Mouse (Mus musculus): ENCODE data around the gene Zfp810. TPM values are rescaled to one million over a fixed set of nuclear protein-coding genes. Genes with fewer than 3 reads are reported as not detected.

The Zfp810 gene
- polyA plus RNA-seq, 1 experiment from 2014 or later, result 32.8 TPM

GRCm38 (mm10) chr9:22278733-22279132, 28.7 kb downstream of the Zfp810 start:
- no peaks in the 10 kb centered on the region for H3K27me3 ChIP-seq (ENCODE audit: control insufficient read depth, insufficient read depth, low read length)
- WGBS, result 100% methylated on average over 4 of the region's 4 CpGs
- H3K9ac ChIP-seq, result no peak overlapping the region
- H3K4me3 ChIP-seq (replicated peaks; ENCODE audit: low read length), result no peak overlapping the region
- ATAC-seq (ENCODE audit: low FRiP score), result no peak
- H3K9me3 ChIP-seq (ENCODE audit: control insufficient read depth, low read length), result peaks cover 90% of the 10 kb centered on the region
- no peak for DNase-seq (ENCODE audit: low spot score)
- H3K4me2 ChIP-seq (replicated peaks), result no peak overlapping the region
- H3K27ac ChIP-seq, result no peak overlapping the region
- H3K4me1 ChIP-seq (replicated peaks; ENCODE audit: control insufficient read depth, insufficient read depth, low read length), result no peaks in the 10 kb centered on the region
- peaks cover 91% of the 10 kb centered on the region for H3K36me3 ChIP-seq (replicated peaks; ENCODE audit: control insufficient read depth, insufficient read depth)

GRCm38 (mm10) chr9:22268886-22269285, 38.6 kb downstream of the Zfp810 start:
- Histone ChIP-seq H3K9me3 (ENCODE audit: control insufficient read depth, low read length) (peaks cover 27% of the 10 kb centered on the region), H3K27ac (no peak overlapping the region), H3K36me3 (replicated peaks; ENCODE audit: control insufficient read depth, insufficient read depth) (peaks cover 7% of the 10 kb centered on the region), H3K4me3 (replicated peaks; ENCODE audit: low read length) (no peak overlapping the region), H3K4me2 (replicated peaks) (no peak overlapping the region), H3K27me3 (ENCODE audit: control insufficient read depth, insufficient read depth, low read length) (no peaks in the 10 kb centered on the region), H3K4me1 (replicated peaks; ENCODE audit: control insufficient read depth, insufficient read depth, low read length) (no peaks in the 10 kb centered on the region), H3K9ac (no peak overlapping the region)
- ATAC-seq (ENCODE audit: low FRiP score), result no peak
- DNase-seq (ENCODE audit: low spot score), result no peak
- 95% methylated on average over 1 of the region's 1 CpGs for WGBS

- no peak overlapping the region for H3K4me2 ChIP-seq (replicated peaks)
- no peaks in the 10 kb centered on the region for H3K4me1 ChIP-seq (replicated peaks; ENCODE audit: control insufficient read depth, insufficient read depth, low read length)
- H3K27ac ChIP-seq, result no peak overlapping the region
- 90% methylated on average over 10 of the region's 10 CpGs for WGBS
- no peak overlapping the region for H3K9ac ChIP-seq
- ATAC-seq (ENCODE audit: low FRiP score) (no peak), DNase-seq (ENCODE audit: low spot score) (no peak)
- H3K36me3 ChIP-seq (replicated peaks; ENCODE audit: control insufficient read depth, insufficient read depth), result no peaks in the 10 kb centered on the region
- H3K27me3 ChIP-seq (ENCODE audit: control insufficient read depth, insufficient read depth, low read length), result no peaks in the 10 kb centered on the region
- 0 out of 2 replicates have a peak, but pooled peaks cover 4% of the 10 kb centered on the region for H3K9me3 ChIP-seq (ENCODE audit: control insufficient read depth, low read length)
- H3K4me3 ChIP-seq (replicated peaks; ENCODE audit: low read length), result no peak overlapping the region
Measured at GRCm38 (mm10) chr9:22262611-22263010, 44.8 kb downstream of the Zfp810 start.

- no peak overlapping the region for H3K27ac ChIP-seq
- DNase-seq (ENCODE audit: low spot score) (no peak), ATAC-seq (ENCODE audit: low FRiP score) (no peak)
- H3K36me3 ChIP-seq (replicated peaks; ENCODE audit: control insufficient read depth, insufficient read depth), result no peaks in the 10 kb centered on the region
- no peak overlapping the region for H3K9ac ChIP-seq
- no peak overlapping the region for H3K4me2 ChIP-seq (replicated peaks)
- 98% methylated on average over 1 of the region's 1 CpGs for WGBS
- no peak overlapping the region for H3K4me3 ChIP-seq (replicated peaks; ENCODE audit: low read length)
- no peaks in the 10 kb centered on the region for H3K4me1 ChIP-seq (replicated peaks; ENCODE audit: control insufficient read depth, insufficient read depth, low read length)
- H3K27me3 ChIP-seq (ENCODE audit: control insufficient read depth, insufficient read depth, low read length), result no peaks in the 10 kb centered on the region
- H3K9me3 ChIP-seq (ENCODE audit: control insufficient read depth, low read length), result 0 out of 2 replicates have a peak, but pooled peaks cover 4% of the 10 kb centered on the region
Measured at GRCm38 (mm10) chr9:22261594-22261993, 45.9 kb downstream of the Zfp810 start.

GRCm38 (mm10) chr9:22260092-22260422, 47.4 kb downstream of the Zfp810 start:
- no peak for ATAC-seq (ENCODE audit: low FRiP score)
- no peak for DNase-seq (ENCODE audit: low spot score)
- Histone ChIP-seq H3K4me1 (replicated peaks; ENCODE audit: control insufficient read depth, insufficient read depth, low read length) (no peaks in the 10 kb centered on the region), H3K4me2 (replicated peaks) (peak overlapping the region; percentile 67), H3K36me3 (replicated peaks; ENCODE audit: control insufficient read depth, insufficient read depth) (peaks cover 5% of the 10 kb centered on the region; the same call in 1 of the 2 replicates), H3K27ac (no peak overlapping the region), H3K4me3 (replicated peaks; ENCODE audit: low read length) (peak overlapping the region; percentile 58), H3K9me3 (ENCODE audit: control insufficient read depth, low read length) (peaks cover 6% of the 10 kb centered on the region), H3K9ac (peak overlapping the region; percentile 77), H3K27me3 (ENCODE audit: control insufficient read depth, insufficient read depth, low read length) (no peaks in the 10 kb centered on the region)
- WGBS, result 39% methylated on average over 3 of the region's 3 CpGs

GRCm38 (mm10) chr9:22259184-22260091, 48.0 kb downstream of the Zfp810 start, which contains the start of gene Zfp599:
TSS of gene Zfp599 (minus strand) at chr9:22259895.
- peak; percentile 95 for ATAC-seq (ENCODE audit: low FRiP score)

GRCm38 (mm10) chr9:22258784-22259183, 48.7 kb downstream of the Zfp810 start:
- Histone ChIP-seq H3K27ac (no peak overlapping the region), H3K4me1 (replicated peaks; ENCODE audit: control insufficient read depth, insufficient read depth, low read length) (no peaks in the 10 kb centered on the region)

More at GRCm38 (mm10) chr9:22259184-22260091, 48.0 kb downstream of the Zfp810 start, which contains the start of gene Zfp599:
- Histone ChIP-seq H3K4me2 (replicated peaks) (peak within 1 kb of the TSS; percentile 67), H3K27me3 (ENCODE audit: control insufficient read depth, insufficient read depth, low read length) (no peaks in the 10 kb centered on the region), H3K9ac (peak within 1 kb of the TSS; percentile 77), H3K36me3 (replicated peaks; ENCODE audit: control insufficient read depth, insufficient read depth) (peaks cover 6% of the 10 kb centered on the region; the same call in 1 of the 2 replicates), H3K4me3 (replicated peaks; ENCODE audit: low read length) (peak within 1 kb of the TSS; percentile 58), H3K27ac (no peak within 1 kb of the TSS), H3K4me1 (replicated peaks; ENCODE audit: control insufficient read depth, insufficient read depth, low read length) (no peaks in the 10 kb centered on the region), H3K9me3 (ENCODE audit: control insufficient read depth, low read length) (peaks cover 10% of the 10 kb centered on the region)
- 2% methylated on average over 35 of the region's 35 CpGs for WGBS
- DNase-seq (ENCODE audit: low spot score), result peak; percentile 72

GRCm38 (mm10) chr9:22256579-22256978, 50.9 kb downstream of the Zfp810 start:
- no peak for ATAC-seq (ENCODE audit: low FRiP score)

More at GRCm38 (mm10) chr9:22258784-22259183, 48.7 kb downstream of the Zfp810 start:
- DNase-seq (ENCODE audit: low spot score) (no peak), ATAC-seq (ENCODE audit: low FRiP score) (no peak)
- Histone ChIP-seq H3K4me2 (replicated peaks) (peak overlapping the region; percentile 67), H3K27me3 (ENCODE audit: control insufficient read depth, insufficient read depth, low read length) (no peaks in the 10 kb centered on the region), H3K36me3 (replicated peaks; ENCODE audit: control insufficient read depth, insufficient read depth) (peaks cover 13% of the 10 kb centered on the region), H3K4me3 (replicated peaks; ENCODE audit: low read length) (peak overlapping the region; percentile 58), H3K9ac (peak overlapping the region; percentile 77), H3K9me3 (ENCODE audit: control insufficient read depth, low read length) (peaks cover 10% of the 10 kb centered on the region)
- whole genome bisulfite sequencing, result 91% methylated on average over 8 of the region's 8 CpGs

GRCm38 (mm10) chr9:22244242-22244641, 63.2 kb downstream of the Zfp810 start:
- H3K4me1 ChIP-seq (replicated peaks; ENCODE audit: control insufficient read depth, insufficient read depth, low read length), result no peaks in the 10 kb centered on the region
- H3K9ac ChIP-seq, result no peak overlapping the region
- H3K36me3 ChIP-seq (replicated peaks; ENCODE audit: control insufficient read depth, insufficient read depth), result peaks cover 68% of the 10 kb centered on the region
- ATAC-seq (ENCODE audit: low FRiP score) (no peak), DNase-seq (ENCODE audit: low spot score) (no peak)
- no peak overlapping the region for H3K27ac ChIP-seq
- H3K27me3 ChIP-seq (ENCODE audit: control insufficient read depth, insufficient read depth, low read length), result no peaks in the 10 kb centered on the region
- H3K9me3 ChIP-seq (ENCODE audit: control insufficient read depth, low read length), result peaks cover 30% of the 10 kb centered on the region
- H3K4me2 ChIP-seq (replicated peaks), result no peak overlapping the region
- 92% methylated on average over 2 of the region's 2 CpGs for WGBS
- H3K4me3 ChIP-seq (replicated peaks; ENCODE audit: low read length), result no peak overlapping the region

More at GRCm38 (mm10) chr9:22256579-22256978, 50.9 kb downstream of the Zfp810 start:
- Histone ChIP-seq H3K9me3 (ENCODE audit: control insufficient read depth, low read length) (peaks cover 10% of the 10 kb centered on the region), H3K27ac (no peak overlapping the region), H3K27me3 (ENCODE audit: control insufficient read depth, insufficient read depth, low read length) (no peaks in the 10 kb centered on the region), H3K4me1 (replicated peaks; ENCODE audit: control insufficient read depth, insufficient read depth, low read length) (no peaks in the 10 kb centered on the region), H3K4me2 (replicated peaks) (no peak overlapping the region), H3K4me3 (replicated peaks; ENCODE audit: low read length) (no peak overlapping the region), H3K36me3 (replicated peaks; ENCODE audit: control insufficient read depth, insufficient read depth) (peaks cover 32% of the 10 kb centered on the region), H3K9ac (no peak overlapping the region)
- no peak for DNase-seq (ENCODE audit: low spot score)
- 96% methylated on average over 4 of the region's 4 CpGs for WGBS

Measured in hindbrain, embryonic 14.5 days (tissue).